Mouse (Mus musculus): ENCODE data around the gene Csf2ra.
"Not testable (repeated sequence)": the region's sequence is repeated elsewhere in the genome, so short reads cannot be mapped to it uniquely, and the experiment has no call there.

Gene Csf2ra

DNA sequence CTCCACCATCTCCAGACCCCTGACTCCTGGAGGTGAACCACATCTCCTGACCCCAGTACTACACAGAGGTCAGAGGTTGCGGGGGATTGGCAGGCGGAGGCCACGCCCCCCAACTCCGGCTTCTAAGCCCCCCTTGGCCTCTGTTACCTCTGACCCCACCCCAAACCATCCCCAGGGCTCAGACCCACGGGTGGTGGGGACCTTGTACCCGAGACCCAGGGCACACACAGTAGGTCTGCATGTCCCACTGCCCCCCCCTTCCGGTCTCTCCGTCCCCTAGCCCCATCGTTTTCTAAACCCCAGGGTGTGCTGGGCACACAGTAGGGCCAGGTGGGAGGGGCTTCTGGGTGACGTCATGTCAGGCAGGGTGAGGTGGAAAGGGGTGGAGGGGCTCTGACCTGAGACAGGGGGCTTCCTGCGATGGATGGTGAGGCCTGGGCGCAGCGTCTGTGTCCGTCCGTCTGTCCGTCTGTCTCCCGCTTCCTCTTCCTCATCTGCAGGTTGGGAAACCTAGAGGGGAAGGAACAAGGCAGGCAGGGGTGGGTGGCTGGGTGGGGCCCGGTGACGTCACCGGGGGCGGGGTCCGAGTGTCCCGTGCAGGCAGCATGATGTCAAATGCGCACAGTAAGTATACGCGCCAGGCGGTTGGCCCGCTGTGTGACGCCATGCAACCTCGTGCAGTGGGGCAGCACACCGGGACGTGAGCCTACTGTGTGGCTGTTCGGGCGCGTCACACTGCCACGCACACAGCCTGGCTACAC lies at the start of gene Csf2ra:
TSS of gene Csf2ra (minus strand) at position 489 of the 761 bp plus-strand sequence.
- peak; percentile 15 to 54 for DNase-seq (ENCODE audit: low spot score in 2 of 2)

DNA sequence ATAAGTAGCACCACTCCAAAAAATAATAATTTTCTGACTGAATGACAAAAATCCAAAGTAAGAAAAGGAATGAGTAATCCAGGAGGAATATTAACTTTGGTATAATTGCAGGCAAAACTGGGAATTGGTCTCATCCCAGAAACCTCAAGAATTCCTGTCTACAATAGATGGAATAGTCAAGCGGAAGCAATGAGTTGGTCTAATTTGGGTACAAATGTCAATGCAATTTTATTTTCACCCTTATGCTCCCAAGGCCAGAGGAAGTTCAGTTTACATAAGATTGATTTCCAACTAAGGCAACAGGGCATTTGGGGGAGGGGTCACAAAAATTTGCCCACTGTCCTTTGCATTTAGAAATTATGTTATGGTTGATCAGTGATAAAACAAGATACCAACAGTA lies 47.2 kb upstream of the Csf2ra start:
- DNase-seq (ENCODE audit: low spot score in 2 of 2): no peak

DNA sequence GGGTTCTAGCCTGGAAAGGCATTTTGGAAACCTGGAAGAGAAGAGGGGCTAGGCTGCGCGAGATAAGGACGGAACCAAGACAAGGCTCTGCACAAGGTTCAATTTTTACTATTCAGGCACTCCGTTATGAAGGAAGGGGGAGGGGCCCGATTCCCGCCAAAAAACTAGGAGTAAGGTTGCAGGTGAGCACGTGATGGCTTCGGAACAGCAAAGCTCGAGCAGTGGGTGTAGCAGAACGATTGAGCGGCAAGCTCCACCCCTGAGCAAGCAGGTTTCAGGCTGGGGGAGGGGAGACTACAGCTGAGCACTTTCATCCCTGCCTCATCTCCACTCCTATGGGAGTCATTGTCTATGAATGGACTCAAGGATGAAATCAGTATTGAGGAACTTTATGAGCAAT lies 40.9 kb upstream of the Csf2ra start:
- DNase-seq (ENCODE audit: low spot score in 2 of 2): not testable (repeated sequence)

DNA sequence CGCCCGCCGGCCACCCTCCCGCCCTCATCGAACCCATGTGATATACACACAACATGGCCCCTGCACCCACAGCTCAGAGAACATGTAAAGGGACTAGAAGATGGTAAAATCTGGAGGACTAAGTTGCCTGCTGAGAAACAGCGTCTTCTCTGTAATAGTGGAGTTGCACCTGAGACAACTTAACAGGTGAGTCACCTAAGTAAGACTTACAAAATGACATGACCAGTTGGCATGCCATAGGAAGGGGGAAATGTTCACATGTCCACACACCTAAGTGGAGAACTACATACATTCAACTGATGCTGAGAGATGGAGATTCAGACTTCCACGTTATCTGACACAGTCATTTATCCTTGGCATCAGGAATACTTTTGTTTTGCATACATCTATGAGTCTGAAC lies 38.9 kb upstream of the Csf2ra start:
- DNase-seq (ENCODE audit: low spot score in 2 of 2): no peak

DNA sequence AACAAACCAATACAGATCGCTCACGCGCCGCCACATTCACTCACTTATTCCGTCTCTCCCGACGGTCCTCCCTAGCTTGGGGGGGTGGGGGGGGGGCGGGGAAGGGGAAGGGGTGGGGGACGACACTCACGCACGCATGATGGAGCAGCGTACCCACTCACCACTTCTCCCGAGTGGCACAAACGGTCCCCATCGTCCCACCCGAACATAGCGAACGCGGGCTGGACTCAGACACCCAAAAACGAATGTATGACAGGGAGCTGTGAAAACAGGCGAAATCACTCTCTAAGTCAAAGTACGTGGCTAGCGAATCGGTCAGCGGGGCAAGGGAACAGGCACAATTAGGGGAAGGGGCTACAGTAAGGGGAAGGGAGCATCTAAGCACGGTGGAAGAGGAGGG lies 38.4 kb upstream of the Csf2ra start:
- peak; percentile 27 to 29 for DNase-seq (ENCODE audit: low spot score in 2 of 2)

DNA sequence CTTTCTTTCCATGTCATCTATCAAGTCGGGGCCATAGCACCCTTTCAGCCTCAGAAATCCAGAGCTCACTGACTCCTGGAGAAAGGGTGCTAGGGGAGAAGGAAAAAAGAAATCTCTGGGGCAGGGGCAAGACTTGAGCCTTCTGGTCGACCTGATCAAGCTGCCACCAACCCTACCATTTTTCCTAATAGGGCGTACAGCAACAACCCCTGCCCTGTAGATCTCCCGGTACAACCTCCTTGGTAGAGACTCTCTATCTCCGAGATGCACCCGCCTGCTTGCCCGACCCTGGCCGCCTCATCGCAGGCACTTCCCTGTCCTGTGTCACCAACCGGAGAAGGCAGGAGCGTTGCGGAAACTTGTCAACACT lies 38.0 kb upstream of the Csf2ra start:
- peak; percentile 36 to 62 for DNase-seq (ENCODE audit: low spot score in 2 of 2)

DNA sequence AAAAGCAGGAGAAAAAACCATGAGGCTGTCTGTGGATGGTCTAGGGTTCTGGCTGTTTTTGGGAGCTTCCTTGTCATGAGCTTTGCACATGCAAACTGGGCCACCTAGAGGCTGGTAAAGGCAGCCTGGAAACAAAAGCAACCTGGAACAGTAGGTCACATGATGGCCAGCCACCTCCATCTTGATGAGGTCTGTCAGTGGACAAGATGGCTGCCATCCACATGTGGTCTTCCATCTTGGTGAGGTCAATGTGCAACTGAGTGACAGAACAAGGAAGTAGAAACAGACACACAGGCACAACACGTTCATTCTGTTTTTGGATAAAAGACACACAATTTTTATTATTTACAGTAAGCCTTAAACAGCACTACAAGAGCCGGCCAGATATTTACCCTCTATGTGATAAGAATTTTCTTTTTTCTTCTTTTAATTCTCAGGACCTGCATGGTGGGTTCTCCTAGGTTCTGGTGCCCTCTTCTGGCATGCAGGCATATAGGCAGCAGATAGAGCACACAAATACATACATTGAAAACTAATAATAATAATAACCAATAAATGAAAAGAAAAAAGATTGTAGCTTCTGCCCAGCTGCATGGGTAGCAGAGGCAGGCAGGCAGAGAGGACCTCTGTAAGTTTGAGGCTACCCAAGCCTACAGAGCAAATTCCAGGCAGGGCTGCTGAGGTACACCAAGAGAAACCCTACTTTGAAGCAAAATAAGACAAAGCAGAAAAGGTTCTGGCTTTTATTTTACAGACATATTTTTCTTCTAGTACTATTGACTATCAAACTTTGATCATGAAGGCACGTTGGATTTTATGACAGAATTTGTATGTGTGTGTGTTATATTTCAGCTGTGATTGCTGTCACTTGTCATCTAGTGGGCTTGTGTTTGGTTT lies 37.4 kb upstream of the Csf2ra start:
- DNase-seq (ENCODE audit: low spot score in 2 of 2): peak; percentile 70 to 83

DNA sequence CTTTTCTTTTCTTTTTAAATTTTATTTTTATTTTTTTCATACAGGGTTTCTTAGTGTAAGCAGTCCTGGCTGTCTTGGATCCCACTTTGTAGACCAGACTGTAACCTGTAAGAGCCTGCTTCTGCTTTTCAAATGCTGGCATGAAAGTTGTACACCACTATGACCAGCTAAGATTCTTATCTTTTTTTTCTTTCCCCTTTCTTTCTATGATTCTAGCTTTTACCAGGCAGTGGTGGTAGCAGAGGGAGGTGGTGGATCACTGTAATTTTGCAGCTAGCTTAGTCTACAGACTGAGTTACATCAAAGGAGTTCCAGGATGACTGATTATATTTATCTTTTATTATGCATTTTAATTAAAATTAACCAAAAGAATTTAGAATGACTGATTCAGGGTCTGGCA lies 36.7 kb upstream of the Csf2ra start:
- DNase-seq (ENCODE audit: low spot score in 2 of 2): no peak

DNA sequence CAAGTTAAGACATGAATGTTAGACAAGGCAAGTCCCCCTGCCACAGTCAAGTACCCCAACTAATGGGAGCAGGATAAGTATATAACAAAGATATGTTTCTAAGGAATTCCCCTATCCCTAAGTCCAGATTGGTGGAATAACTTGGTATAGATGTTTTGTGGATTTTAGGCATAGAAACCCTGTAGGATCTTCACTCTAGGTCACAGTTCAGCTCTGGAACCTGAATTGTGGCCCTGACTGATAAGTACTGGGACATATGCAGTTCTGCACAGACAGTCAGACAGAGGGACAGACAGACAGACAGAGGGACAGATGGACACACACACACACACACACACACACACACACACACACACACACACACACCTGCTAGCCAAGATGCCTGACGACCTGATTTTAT lies 36.0 kb upstream of the Csf2ra start:
- peak in 1 of 2 experiments; percentile 39 for DNase-seq (ENCODE audit: low spot score in 2 of 2)

DNA sequence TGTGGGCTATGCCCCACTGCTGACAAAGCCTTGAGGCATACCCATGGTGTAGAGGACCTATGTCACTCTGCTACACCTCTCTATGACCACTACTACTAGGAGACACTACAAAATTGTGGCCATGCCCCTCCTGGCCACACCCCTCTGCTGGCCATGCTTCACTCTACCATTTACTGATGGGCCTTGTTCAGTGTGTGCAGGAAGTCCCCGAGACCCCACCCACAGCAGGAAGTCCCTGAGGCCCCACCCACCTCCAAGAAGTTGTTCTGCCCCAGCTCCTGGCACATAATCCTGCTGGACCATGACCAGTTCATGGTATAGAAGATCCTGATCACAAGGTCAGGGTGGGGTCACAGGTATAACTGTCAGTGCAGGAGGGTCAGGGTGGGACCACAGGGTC lies 33.0 kb upstream of the Csf2ra start:
- no peak for DNase-seq (ENCODE audit: low spot score in 2 of 2)

DNA sequence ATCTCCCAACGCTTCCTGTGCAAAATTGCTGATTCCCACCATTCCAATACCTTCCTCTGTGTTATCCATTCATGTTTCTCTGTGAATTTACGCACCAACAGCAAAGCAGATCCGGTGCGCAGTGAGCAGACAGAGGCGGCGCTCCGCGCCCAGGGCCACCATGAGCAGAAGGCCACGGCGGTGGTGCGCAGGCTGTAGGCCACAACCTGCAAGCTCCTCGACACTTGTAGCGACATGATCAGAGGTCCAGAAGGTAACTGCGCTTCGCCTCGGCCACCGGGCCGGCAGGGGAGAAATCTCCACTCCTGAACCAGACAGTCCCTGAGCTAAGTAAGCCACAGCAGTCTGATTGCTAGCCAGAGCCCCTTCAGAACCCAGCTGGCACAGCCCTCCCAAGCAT lies 29.5 kb upstream of the Csf2ra start:
- no peak for DNase-seq (ENCODE audit: low spot score in 2 of 2)

DNA sequence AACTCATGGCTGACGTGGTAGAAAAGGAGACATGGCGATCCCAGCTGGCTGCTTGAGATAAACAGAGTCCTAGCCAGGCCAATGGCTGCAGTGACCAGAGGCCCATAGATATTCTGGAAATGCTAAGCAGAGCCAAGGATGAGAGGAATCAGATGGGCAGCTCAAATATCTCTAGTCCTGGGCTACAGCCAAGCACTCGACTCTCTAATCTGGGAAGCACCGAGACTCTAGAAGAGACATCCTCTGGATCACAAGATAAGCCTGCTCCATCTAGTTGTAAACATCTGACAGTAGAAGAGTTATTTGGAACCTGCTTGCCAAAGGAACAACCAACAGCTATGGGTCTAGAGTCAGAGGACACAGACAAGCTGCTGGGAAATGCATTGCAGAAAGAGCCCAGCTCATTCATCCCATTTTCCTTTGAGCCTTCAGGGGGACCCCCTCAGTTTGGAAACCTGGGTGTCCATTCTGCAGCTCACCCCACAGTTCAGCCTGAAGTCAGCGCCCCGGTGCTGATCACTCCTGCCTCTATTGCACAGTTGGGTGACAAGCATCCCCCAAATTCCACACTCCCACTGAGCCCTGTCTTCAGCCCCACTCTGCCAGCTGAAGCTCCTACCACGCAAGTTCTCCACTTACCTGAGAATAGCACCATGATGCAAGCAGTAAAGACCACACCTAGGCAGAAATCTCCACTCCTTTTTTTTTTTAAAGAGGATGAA lies 28.1 kb upstream of the Csf2ra start:
- no peak for DNase-seq (ENCODE audit: low spot score in 2 of 2)

DNA sequence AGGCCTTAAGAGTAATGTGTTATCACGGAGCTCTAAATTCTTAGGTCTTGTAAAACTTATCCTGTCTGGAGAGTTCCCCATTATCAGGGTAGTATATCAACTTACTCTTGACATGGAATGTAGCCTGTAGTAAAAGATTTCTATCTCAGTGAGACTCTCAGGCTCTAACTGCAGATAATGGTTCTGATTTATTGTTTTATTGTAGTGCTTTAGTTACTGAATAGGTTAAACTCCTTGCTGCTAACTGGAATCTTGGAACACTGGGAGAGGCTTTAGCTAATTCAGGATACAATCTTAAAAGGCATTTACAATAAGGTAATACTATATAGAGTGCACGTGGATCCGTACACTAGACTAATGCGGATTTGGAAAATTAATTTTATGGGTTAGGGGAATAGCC lies 19.1 kb upstream of the Csf2ra start:
- not testable (repeated sequence) for DNase-seq (ENCODE audit: low spot score in 2 of 2)

DNA sequence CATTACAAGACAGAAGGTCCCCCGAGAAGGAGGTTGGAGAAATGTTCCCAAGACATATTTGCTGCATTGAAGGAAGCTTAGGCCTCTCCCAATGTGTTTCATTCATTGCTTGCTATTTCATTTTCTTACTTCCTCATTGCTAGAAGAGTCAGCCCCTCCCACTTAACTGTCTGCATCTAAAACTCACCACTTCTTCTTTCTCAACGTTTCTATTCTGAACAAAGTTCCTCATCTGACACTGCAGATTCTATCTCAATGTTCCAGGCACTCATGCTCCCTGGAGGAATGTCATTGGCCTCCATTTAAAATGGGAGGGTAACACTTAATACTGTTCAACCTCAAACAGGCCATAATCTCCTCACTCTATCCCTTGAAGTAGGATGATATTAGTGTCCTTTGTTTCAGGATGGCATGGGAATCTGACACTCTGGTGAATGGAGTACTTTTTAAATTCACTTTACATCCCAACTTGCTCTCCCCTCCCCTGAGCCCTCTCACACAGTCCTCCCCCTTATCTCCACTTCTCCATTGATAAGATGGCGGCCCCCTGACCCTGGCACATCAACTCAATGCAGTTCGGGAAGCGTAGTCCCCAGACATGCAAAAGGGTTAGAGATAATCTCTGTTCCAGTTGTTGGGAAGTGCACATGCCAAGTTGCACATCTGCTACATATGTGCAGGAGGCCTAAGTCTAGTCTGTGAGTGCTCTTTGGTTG lies 16.6 kb upstream of the Csf2ra start:
- no peak for DNase-seq (ENCODE audit: low spot score in 2 of 2)

DNA sequence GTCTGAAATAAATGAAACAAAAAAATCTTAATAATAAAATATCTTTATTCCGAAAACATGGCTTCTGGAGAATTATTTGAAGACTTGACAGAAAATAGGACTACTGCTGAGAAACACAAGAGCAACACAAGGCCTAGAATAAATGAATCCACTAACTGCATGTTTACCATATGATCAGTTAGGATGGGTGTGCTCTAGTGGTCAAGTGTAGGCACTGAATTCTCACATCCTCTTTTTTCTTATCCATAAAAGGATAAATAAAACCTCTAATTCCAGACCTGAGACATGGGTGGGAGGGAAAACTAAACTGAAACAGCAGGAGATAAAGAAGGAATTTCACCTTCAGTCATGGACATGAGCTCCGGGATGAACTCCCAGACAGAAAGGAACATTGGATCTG lies 9.7 kb upstream of the Csf2ra start:
- DNase-seq (ENCODE audit: low spot score in 2 of 2): no peak

DNA sequence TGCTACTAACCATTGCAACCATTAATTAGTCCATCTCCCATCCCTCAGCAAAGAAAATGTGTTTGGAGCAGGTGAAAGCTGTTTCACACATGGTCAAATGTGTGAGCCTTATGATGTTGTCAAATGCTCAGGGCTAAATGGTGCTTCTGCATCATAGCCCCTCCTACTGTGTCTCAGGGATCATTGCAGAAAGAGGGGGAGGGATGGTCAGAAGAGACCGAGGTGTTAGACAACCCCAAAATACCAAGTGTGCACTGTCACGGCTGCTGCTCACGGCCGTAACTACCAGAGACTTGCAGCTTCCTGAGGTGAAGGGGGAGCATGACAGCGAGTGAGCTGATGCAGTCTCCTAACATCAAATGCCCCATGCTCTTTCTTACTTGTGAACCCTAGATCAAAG lies 6.3 kb upstream of the Csf2ra start:
- no peak for DNase-seq (ENCODE audit: low spot score in 2 of 2)

DNA sequence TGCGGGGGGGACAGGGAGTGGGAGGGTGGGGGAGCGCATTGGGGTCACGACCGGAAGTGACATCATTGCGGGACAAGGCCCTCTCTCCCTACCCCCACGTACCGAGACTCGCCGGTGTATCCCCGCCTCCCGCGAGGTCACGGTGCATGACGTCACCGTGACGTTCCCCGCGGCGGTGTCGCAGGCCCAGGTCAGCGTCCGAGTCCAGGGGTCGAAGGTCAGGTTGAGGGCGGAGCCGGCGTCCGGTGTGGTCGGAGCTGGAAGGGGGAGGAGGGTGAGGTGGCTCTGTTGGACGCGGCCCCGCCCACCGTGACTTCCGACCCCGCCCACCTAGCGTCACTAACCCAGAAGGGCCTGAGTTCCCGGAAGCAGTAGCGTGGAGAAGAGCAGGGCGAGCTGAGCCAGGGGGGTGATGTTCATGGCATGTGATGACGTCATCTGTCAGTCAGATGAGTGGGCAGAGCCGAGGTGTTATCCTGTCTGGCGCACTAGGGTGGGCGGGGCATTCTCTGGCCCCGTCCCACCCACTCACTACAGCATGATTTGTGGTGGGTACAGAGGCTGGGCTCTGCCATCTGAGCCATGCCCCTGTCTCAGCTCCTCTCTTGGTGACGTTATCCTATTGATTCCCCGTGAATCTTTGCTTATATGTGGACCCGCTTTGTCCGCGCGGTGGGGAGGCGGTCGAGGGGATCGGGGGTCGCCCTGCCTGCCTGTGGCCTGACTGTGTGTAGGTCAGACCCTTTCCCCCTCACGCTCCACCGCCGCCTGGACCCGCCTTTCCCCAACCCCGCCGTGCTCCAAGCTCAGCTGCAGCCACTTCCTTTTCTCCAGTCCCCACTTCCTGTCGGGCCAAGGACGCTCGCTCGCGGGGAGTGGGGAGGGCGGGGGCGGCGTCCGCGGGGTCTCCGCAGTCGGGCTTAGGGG lies 1.0 kb downstream of the Csf2ra start:
- DNase-seq (ENCODE audit: low spot score in 2 of 2): peak; percentile 80 to 86

DNA sequence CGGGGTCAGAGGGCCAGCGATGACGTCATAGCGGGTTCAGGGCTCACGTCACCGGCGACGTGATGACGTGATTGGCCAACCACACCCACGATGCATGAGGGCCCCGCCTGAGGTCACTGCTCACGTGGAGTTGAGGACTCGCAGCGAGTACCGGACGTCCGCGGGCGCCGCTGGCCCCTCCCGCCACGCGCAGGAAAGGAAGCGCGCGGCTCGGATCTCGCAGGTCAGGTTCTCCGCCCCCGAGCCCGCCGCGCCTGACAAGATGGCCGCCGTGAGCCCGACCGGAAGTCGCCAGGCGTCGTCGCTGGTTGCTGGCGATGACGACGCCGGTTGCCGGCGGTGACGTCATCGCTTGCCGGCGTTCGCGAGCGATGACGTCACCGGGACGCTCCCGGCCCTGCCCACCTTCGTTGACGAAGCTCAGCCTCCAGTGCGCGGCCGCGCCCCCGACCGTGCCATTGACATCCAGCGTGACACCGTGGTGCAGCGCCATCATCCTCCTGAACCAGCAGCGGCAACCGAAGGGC lies 1.8 kb downstream of the Csf2ra start:
- peak; percentile 53 to 57 for DNase-seq (ENCODE audit: low spot score in 2 of 2)

DNA sequence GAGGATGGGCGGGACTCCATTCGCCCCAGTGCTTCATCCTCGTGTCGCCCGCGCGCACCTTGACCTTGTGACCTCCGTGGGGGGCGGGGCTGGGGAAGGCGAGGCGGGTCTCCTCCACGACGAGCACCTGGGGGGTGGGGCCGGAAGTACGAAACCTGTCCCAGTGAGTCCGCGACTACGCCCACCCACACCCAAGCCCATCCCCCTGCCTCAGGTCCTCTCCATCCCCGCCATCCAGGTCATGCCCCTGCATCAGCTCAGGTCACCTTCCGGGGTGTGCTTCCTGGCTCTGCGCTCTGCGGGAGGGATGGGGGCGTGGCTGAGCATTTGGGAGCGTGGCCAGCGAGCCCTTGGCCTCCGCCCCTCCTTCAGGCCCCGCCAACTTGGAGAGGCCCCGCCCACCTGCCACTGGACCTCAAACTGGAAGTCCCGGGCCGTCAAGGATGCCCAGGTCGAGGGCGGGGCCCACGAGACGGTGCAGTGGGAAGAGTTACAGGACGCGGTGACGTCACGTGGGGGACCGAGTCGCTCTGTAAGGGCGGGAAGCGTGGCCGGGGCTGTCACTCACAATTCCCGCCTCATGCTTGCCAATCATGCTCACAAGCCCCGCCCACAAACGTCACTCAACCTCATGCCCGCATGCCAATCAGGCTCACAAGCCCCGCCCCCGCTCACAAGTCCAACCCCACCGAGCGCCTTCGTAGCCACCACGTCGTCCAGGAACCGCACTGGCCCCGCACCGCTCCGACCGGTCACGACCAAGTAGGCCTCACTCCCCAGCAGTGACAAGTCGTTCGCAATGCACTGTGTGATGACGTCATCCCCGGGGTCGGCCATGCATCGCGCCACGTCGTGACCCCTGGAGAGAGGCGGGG lies 2.5 kb downstream of the Csf2ra start:
- DNase-seq (ENCODE audit: low spot score in 2 of 2): peak; percentile 44 to 65
